Mouse (Mus musculus): ENCODE measurements around the gene Tpsg1.

DNA sequence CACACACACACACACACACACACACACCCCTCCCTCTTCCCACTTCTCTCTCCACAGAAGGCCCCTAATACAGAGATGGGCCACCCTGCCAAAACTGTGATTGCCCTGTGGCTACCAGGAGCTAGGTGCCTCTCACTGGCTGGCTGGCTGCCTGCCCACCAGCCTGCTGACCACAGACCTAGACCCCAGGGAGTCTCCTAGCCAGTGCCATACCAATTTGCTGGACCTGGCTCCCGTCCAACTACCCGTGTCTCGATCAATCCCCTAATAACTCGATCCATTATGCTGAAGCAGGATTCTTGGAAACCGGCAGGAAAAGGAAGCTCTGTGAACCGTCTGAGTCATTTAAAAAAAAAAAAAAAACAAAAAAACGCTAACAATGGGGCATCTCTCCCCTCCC is 41.7 kb downstream of the Tpsg1 start:
- no peak for TF ChIP-seq CTCF (IDR thresholded peaks at IDR 0.05; ENCODE audit: insufficient read depth, low read depth, low read length)
- no peak for TF ChIP-seq POLR2A (IDR thresholded peaks at IDR 0.05; ENCODE audit: insufficient read depth, low read depth, low read length)
